Mouse (Mus musculus): ENCODE measurements around the gene Cdk2ap2.
A peak's percentile ranks its signal among the peaks of the same experiment; 100 is the strongest.
"Not testable (repeated sequence)": the region's sequence is repeated elsewhere in the genome, so short reads cannot be mapped to it uniquely, and the experiment has no call there.

The Cdk2ap2 gene

GRCm38 (mm10) chr19:4118350-4118749 is 21.4 kb downstream of the Cdk2ap2 start:
- DNase-seq, result no peak

DNA sequence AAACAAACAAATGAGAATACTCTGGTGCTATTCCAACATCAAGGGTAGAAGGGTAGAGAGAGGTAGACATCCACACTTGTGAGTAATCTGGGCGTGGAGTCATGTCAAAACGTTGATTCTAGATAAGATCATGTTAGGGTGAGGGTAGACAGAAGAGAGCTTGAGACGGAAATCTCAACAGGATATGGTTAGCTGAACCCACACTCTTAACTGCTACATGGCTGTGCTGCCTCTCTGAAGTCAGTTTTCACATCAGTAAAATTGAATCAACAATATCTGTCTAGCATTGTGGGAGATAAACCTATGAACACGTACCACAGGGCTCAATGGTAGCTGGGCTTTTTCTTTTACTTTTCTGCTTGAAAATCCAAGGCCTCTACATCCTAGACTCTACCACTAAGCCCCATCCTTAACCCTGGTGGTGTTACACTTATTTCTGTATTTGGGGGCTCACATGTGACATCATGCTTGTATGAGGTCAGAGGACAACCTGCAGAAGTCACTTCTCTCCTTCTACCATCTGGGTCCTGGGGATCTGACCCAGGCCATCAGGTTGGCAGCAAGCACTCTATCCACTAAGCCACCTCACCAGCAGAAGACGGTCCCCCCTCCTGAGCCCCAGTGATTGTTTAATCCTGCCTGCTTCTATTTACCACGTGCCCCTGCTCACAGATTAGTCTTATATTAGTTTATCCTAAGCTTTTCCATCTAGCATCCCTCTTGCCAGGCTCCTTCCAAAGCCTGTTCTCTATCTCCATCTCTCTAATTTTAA is 22.9 kb downstream of the Cdk2ap2 start:
- no peak for DNase-seq

- no peak for DNase-seq
Observed at GRCm38 (mm10) chr19:4120496-4120895, 23.5 kb downstream of the Cdk2ap2 start.

- DNase-seq, result peak; percentile 99
Observed at GRCm38 (mm10) chr19:4121097-4121805, 24.3 kb downstream of the Cdk2ap2 start.

DNA sequence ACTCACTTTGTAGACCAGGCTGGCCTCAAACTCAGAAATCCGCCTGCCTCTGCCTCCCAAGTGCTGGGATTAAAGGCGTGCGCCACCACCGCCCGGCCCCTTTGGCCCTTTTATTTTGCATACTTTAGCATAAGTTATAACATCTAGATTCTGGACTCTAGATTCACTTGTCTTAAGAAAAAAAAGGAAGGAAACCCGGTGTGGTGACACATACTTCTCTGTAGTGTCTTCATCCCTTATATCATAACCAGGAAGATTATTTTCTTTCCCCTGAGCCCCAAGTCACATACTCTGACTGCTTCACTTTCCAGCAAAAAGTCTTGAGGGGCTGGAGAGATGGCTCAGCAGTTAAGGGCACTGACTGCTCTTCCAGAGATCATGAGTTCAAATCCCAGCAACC is 24.9 kb downstream of the Cdk2ap2 start:
- not testable (repeated sequence) for DNase-seq

DNA sequence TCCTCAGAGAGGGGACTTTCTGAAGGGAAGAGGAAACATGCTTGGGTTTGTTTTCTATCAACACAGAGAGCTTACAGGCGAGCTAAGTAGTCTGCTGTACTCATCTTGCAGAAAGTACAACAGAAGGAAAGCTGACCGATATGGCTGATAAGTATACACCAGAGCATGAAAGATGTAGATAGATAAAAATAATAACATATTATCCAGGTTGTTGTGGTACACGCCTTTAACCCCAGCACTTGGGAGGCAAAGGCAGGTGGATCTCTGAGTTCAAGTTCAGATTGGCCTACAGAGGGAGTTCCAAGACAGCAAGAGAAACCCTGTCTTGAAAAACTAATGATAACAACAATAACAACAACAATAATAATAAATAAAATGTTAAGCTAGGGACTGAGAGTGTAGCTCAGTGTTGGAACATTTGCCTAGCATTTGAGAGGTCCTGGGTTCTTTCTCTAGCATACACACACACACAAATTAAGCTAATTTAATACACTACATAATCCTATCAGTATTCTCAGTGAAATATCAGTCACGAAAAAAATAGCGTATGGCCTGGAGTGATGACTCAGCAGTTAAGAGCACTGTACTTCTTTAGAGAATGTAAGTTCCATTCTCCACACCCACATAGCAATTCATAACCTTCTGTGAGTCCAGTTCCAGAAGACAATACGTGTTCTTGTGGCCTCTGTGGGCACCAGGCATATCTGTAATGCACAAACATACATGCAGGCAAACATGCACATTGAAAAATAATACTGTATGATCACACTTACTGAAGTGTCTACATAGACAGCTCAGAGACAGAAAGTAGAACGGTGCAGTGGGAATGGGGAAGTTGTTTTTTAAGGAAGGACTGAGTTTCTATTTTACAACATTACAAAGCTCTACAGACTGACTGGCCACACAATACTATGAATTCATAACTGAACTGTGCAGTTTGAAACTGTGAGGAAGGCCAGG is 25.7 kb downstream of the Cdk2ap2 start:
- no peak for DNase-seq

GRCm38 (mm10) chr19:4124432-4124831 is 27.4 kb downstream of the Cdk2ap2 start:
- DNase-seq, result no peak

DNA sequence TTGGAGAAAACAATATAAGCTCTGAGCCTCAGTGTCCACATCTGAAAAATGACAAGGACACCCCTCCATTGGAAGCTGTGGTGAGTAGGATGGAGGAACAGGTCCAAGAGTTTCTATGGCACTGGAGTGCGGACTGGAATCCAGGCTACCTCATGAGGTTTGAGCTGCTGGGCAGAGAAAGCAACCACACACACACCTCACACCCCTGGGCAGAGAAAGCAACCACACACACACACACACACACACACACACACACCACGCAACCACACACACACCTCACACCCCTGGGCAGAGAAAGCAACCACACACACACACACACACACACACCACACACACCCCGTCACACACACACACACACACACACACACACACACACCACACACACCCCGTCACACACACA is 28.3 kb downstream of the Cdk2ap2 start:
- peak; percentile 19 for DNase-seq

DNA sequence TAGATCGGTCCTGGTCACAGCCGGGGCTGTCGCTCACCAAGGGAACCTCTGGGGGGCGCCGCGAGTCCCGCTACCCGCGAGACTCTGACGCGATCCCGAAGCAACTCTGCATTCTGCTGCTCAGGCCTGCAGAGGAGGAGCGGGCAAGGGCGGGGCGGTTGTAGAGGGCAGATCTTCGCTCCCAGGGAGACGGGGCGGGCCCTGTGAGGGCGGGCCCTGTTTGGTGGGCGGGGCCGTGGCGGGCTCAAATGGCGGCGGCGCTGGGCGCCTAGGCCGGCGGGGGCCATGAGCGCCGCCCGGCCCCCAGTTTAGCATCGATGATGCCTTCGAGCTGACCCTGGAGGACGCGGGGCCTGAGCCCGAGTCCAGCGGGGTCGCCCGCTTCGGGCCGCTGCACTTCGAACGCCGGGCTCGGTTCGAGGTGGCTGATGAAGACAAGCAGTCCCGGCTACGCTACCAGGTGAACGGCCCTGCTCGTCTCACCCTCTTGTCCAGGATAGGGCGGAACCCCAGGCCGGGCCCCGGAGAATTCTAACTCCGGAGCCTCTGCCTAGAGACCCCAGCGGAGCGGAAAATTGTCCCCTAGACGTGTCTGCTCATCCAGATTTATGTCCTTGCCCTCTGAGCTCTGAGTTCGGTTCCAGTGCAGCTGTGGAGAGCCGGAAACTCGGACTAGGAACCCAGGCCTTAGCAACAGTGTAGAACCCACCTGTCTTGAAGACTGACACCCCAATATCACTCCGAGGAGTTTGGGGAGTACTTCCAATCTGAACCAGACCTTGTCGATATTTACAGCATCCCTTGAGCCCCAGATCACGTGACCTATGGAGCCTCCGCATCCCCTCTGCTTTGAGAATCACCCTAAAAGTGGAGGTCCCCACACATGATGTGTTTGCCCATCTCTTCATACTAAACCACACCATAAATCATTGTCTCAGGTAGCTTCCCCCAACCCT is 29.0 kb downstream of the Cdk2ap2 start, which contains the start of gene Aip:
Aip (minus strand) TSS at position 118 of the 956 bp plus-strand sequence.
- peak; percentile 99 for DNase-seq

- no peak for DNase-seq
Observed at GRCm38 (mm10) chr19:4126759-4127495, 29.9 kb downstream of the Cdk2ap2 start.

GRCm38 (mm10) chr19:4129462-4129861 is 32.5 kb downstream of the Cdk2ap2 start:
- no peak for DNase-seq

DNA sequence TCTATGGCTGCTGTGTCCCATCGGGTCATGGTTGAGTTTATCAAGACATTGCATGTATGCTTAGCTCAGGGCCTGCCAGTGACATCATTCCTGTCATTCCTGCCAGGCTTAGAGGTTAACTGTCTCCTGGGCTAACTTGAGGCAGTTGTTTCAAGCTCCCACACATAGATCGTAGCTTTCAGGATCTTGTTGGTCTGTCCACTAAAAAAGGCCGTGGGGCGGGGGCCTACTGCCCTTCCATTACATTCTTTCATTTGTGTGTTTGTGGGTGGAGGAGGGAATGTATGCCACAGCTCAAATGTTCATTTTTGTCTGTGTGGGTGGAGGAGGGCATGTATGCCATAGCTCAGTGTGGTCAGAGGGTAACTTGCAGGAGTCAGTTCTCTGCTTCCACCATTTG is 33.1 kb downstream of the Cdk2ap2 start:
- no peak for DNase-seq

DNA sequence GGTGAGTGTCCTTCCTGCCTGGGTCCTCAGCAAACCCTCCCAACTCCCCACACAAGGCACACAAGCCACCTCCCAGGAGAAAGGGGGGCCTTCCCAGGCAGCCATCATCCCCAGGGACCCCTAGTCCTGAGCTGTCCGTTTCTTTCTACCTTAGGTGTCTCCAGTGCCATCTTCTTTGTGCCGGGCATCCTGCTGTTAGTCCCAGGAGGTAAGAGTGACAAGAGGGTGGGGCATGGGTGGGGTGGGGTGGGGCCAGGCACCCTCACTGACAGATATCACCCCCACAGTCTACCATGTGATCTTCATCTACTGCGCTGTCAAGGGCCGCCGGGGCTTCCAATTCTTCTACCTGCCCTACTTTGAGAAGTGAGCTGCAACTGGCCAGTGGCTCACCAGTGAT is 34.1 kb downstream of the Cdk2ap2 start:
- DNase-seq, result no peak

DNA sequence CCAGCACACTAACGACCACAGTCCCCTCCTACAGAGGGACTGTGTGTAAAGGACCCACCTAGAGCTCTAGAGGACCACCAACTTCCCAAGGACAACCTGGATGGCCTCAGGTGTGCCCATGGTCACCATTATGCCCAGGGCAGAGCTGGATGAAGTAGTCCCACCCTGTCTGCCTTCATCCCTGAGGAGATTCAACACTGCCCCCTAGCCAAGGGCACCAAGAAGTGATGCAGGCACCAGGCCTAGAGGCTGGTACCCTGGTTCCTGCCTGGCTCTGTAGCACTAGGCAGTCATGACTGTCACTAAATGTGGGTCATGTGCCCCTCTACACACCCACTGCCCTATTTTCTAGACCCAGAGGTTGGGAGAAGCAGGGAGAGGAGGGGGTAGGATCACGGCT is 34.8 kb downstream of the Cdk2ap2 start:
- DNase-seq, result no peak

DNA sequence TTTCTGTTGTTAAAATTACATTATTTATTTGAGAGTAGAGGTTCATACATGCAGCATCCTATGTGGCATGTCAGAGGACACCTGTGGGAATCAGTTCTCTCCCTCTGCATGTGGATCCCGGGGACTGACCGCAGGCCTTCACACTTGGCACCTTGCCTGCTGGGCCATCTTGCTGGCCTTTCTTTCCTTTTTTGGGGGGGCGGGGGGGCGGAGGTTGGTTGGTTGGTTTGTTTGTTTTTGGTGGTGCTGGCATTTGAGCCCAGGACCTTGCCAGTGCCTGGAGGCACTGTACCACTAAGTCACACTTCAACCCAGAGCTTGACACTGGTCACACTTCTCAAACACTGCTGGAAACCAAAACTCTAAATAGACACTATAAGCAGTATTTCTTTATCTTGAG is 37.4 kb downstream of the Cdk2ap2 start:
- no peak for DNase-seq

DNA sequence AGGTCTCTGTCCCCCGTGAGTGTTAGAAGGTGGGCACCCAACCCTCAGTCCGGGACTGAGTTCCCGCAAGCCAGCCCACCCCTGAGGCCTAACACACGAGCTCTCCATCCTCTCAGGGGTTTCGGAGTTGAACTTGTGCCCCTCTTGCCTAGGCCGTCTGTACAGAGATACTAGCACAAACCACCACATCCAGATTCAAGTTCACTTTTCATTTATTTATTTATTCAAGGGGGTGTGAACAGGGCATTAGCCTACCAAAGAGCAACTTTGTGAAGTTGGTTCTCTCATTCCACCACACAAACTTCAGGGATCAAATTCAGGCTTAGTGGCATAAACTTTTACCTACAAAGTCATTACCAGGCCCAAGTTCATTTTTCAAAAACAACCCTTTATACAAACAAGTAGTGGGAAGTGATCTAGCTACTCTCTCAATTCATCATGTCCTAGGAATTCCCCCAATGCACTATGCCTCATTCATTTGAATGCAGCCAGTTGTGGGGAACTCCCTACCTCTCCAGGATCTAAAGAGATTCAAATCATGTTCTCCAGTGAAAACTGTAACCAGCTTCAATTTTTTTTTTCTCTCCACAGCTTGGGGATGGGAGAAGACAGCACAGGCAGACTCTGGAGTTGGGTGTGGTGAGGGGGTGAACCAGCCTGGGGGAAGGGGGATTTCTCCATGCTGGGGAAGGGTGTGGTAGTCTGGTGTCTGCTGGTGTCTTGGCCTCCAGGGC is 38.4 kb downstream of the Cdk2ap2 start:
- DNase-seq, result not testable (repeated sequence)

DNA sequence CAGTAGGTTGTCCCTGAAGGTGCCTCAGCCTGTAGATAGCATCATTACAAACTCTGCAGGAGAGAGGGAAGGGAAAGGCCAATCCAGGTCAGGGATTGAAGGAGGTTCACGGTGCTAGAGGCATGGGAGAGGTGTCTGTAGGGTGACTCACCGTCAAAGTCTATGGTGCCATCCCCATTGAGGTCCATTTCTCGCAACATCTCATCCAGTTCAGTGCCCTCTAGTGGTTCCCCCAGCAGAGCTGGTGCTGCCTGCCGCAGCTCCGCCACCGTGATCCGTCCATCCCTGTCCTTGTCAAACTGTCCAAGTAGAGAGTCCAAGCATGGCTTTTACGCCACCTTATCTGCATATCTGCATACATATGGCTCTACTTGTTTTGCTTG is 39.0 kb downstream of the Cdk2ap2 start:
- DNase-seq, result not testable (repeated sequence)

DNA sequence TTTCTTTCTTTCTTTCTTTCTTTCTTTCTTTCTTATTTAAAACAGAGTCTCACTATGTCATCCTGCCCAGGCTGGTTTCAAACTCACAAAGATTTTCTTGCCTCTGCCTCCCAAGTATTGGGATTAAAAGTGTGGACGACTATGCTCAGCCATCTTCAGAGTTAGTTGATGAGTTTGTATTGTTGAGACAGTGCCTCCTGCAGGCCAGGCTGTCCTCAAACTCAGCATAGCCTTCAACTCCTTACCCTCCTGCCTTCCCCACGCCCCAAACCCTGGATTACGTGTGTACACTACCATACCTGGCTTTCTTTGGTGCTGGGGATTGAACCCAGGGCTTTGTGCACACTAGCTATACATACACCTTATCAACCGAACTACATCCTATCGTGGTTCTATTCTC is 39.5 kb downstream of the Cdk2ap2 start:
- no peak for DNase-seq

DNA sequence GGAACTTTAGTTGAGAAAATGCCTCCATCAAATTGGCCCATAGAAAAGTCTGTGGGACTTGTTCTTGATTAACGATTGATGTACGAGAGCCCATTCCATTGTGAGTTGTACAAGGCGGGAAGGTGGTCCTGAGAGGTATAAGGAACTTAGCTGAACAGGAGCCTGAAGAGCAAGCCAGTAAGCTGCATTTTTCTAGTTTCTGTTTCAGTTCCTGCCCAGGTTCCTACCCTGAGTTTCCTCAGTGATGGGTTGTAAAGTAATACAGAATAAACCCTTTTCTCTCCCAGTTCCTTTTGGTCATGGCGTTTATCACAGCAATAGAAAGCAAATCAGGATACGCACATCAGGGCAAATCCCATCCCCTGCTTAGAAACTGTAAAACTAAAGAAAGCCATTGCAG is 40.9 kb downstream of the Cdk2ap2 start:
- no peak for DNase-seq

GRCm38 (mm10) chr19:4139446-4139845 is 42.5 kb downstream of the Cdk2ap2 start, which contains the start of gene Gpr152:
TSS of gene Gpr152 (plus strand) at chr19:4139787.
- DNase-seq, result no peak

Measured in embryo, embryonic 11 days (tissue).